Mouse (Mus musculus) testis, adult 2 months (tissue): ENCODE measurements at regions not wholly inside any gene's neighbourhood (a gene's known extent, or its start where the extent isn't known, plus 50 kb on each side); places are given as distances from the start of the nearest gene placed in this dataset.

Experiments
- CTCF ChIP-seq: fragments of 200-500 bp; IDR thresholded peaks from 2 replicates; pipeline ENCODE4 v1.5.1; 2012; ENCODE audit warnings: low read depth, mild to moderate bottlenecking, inconsistent platforms, low read length, moderate library complexity; ENCODE audit not compliant: control insufficient read depth, insufficient read depth, insufficient replicate concordance
- POLR2A ChIP-seq: fragments of 200-500 bp; IDR thresholded peaks from 2 replicates; pipeline ENCODE4 v1.6.1; 2012; ENCODE audit warnings: low read depth, mild to moderate bottlenecking, inconsistent platforms, low read length, moderate library complexity; ENCODE audit not compliant: control insufficient read depth

GRCm38 (mm10) chr17:43169435-43169834 is 100.7 kb upstream of the Adgrf1 start:
- TF ChIP-seq CTCF: no peak
- TF ChIP-seq POLR2A: no peak
